Comparison of ENCODE assay signal across 31 mouse cellular contexts in the genomic region with DNA sequence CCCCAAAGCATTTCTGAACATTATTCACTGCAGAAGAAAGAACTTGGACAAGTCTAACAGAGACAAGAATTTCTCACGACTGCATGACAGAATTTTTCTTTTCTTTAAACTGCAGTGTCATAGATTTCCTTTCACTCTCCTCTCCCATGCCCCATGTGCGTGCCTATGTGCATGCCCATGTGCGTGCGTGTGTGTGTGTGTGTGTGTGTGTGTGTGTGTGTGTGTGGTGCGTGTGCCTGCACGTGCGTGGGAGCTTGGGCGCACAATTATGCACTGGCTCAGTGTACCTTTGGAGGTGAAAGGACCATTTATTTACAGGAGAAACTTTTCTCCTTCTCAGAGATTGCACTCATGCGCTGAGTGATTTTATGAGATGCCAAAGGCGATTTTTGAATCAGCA.
DNase-seq lines count a peak whose midpoint lies in the region; ATAC-seq and TF ChIP-seq lines count a peak whose summit lies in the region.
"Had no signal": no experiment of that assay in that cellular context is flagged by ENCODE, and none has a peak within 500 bp of the region (broad histone marks: within the 10 kb centered on the region; RNA-seq: fewer than 3 reads in every experiment).

No protein-coding gene starts in this region.

- 88% methylated on average over 10 of the region's 10 CpGs for WGBS in hindbrain, embryonic 13.5 days
- 93% methylated on average over 9 of the region's 10 CpGs for WGBS in hindbrain, embryonic 11.5 days
- WGBS in hindbrain, embryonic 14.5 days, result 83% methylated on average over 10 of the region's 10 CpGs
- WGBS in hindbrain, embryonic 16.5 days, result 83% methylated on average over 10 of the region's 10 CpGs
- 74% methylated on average over 10 of the region's 10 CpGs for WGBS in midbrain, postnatal 0 days
- 81% methylated on average over 10 of the region's 10 CpGs for WGBS in liver, embryonic 11.5 days

- ATAC-seq in hindbrain, embryonic 13.5 days (ENCODE audit: low FRiP score), result no peak
- no peak for ATAC-seq in hindbrain, embryonic 11.5 days (ENCODE audit: low FRiP score)
- ATAC-seq in hindbrain, embryonic 14.5 days (ENCODE audit: low FRiP score), result no peak
- no peak for ATAC-seq in hindbrain, embryonic 16.5 days
- no peak for ATAC-seq in midbrain, postnatal 0 days (ENCODE audit: low FRiP score)
- no peak for ATAC-seq in liver, embryonic 11.5 days (replicated peaks; ENCODE audit: low FRiP score)
- ATAC-seq: CD4-positive, CD25-positive, alpha-beta regulatory T cell, adult 4 months; forebrain, embryonic 16.5 days; lung, postnatal 0 days had no signal

- no peak overlapping the region for H3K9ac ChIP-seq in hindbrain, embryonic 13.5 days
- H3K9ac ChIP-seq in hindbrain, embryonic 11.5 days (ENCODE audit: low read depth, low read length), result no peak overlapping the region
- H3K9ac ChIP-seq in hindbrain, embryonic 14.5 days, result no peak overlapping the region
- H3K9ac ChIP-seq in hindbrain, embryonic 16.5 days (ENCODE audit: low read depth, low read length), result no peak overlapping the region
- no peak overlapping the region for H3K9ac ChIP-seq in midbrain, postnatal 0 days (replicated peaks; ENCODE audit: low read length, poor library complexity, severe bottlenecking)
- H3K9ac ChIP-seq in liver, embryonic 11.5 days (ENCODE audit: low read depth, low read length), result no peak overlapping the region
- H3K9ac ChIP-seq: embryonic facial prominence, embryonic 13.5 days; kidney, embryonic 15.5 days; liver, embryonic 13.5 days had no signal

- H3K27me3 ChIP-seq in hindbrain, embryonic 13.5 days, result no peaks in the 10 kb centered on the region
- H3K27me3 ChIP-seq in hindbrain, embryonic 11.5 days (ENCODE audit: control insufficient read depth, insufficient read depth, low read length), result no peaks in the 10 kb centered on the region
- no peaks in the 10 kb centered on the region for H3K27me3 ChIP-seq in hindbrain, embryonic 14.5 days (ENCODE audit: control insufficient read depth, insufficient read depth, low read length)
- no peaks in the 10 kb centered on the region for H3K27me3 ChIP-seq in hindbrain, embryonic 16.5 days (replicated peaks; ENCODE audit: control insufficient read depth, insufficient read depth, low read length)
- H3K27me3 ChIP-seq in midbrain, postnatal 0 days (ENCODE audit: insufficient read depth, low read length), result no peaks in the 10 kb centered on the region
- H3K27me3 ChIP-seq in liver, embryonic 11.5 days (replicated peaks; ENCODE audit: control insufficient read depth, insufficient read depth, low read length), result no peaks in the 10 kb centered on the region
- H3K27me3 ChIP-seq: embryonic facial prominence, embryonic 13.5 days; kidney, embryonic 15.5 days; liver, embryonic 13.5 days; megakaryocyte, embryonic 14.5 days had no signal

- H3K4me2 ChIP-seq in hindbrain, embryonic 13.5 days, result no peak overlapping the region
- no peak overlapping the region for H3K4me2 ChIP-seq in hindbrain, embryonic 11.5 days (replicated peaks; ENCODE audit: low read depth, low read length)
- no peak overlapping the region for H3K4me2 ChIP-seq in hindbrain, embryonic 14.5 days (replicated peaks)
- no peak overlapping the region for H3K4me2 ChIP-seq in hindbrain, embryonic 16.5 days (ENCODE audit: low read length)
- no peak overlapping the region for H3K4me2 ChIP-seq in midbrain, postnatal 0 days (ENCODE audit: low read depth, low read length, poor library complexity, severe bottlenecking)
- H3K4me2 ChIP-seq in liver, embryonic 11.5 days, result no peak overlapping the region
- H3K4me2 ChIP-seq: embryonic facial prominence, embryonic 13.5 days; heart, embryonic 11.5 days; kidney, embryonic 15.5 days; liver, embryonic 13.5 days had no signal

- H3K9me3 ChIP-seq in hindbrain, embryonic 13.5 days, result no peaks in the 10 kb centered on the region
- H3K9me3 ChIP-seq in hindbrain, embryonic 11.5 days (ENCODE audit: control insufficient read depth, low read length), result no peaks in the 10 kb centered on the region
- H3K9me3 ChIP-seq in hindbrain, embryonic 14.5 days (ENCODE audit: control insufficient read depth, low read length), result no peaks in the 10 kb centered on the region
- H3K9me3 ChIP-seq in hindbrain, embryonic 16.5 days (ENCODE audit: control insufficient read depth, low read length), result no peaks in the 10 kb centered on the region
- no peaks in the 10 kb centered on the region for H3K9me3 ChIP-seq in midbrain, postnatal 0 days (ENCODE audit: low read length)
- H3K9me3 ChIP-seq in liver, embryonic 11.5 days (ENCODE audit: control insufficient read depth, low read length), result no peaks in the 10 kb centered on the region
- H3K9me3 ChIP-seq: embryonic facial prominence, embryonic 13.5 days; kidney, embryonic 15.5 days; liver, embryonic 13.5 days; megakaryocyte, embryonic 14.5 days had no signal

- H3K4me3 ChIP-seq in hindbrain, embryonic 13.5 days, result no peak overlapping the region
- no peak overlapping the region for H3K4me3 ChIP-seq in hindbrain, embryonic 11.5 days (ENCODE audit: low read depth, low read length)
- no peak overlapping the region for H3K4me3 ChIP-seq in hindbrain, embryonic 14.5 days (replicated peaks; ENCODE audit: low read length)
- H3K4me3 ChIP-seq in hindbrain, embryonic 16.5 days (ENCODE audit: low read length), result no peak overlapping the region
- no peak overlapping the region for H3K4me3 ChIP-seq in midbrain, postnatal 0 days (ENCODE audit: low read depth, low read length)
- H3K4me3 ChIP-seq in liver, embryonic 11.5 days (ENCODE audit: low read depth, low read length), result no peak overlapping the region
- H3K4me3 ChIP-seq: embryonic facial prominence, embryonic 13.5 days; erythroblast, embryonic 14.5 days; kidney, embryonic 15.5 days; liver, embryonic 13.5 days; megakaryocyte, embryonic 14.5 days had no signal

- peak overlapping the region; percentile 49 for H3K27ac ChIP-seq in hindbrain, embryonic 13.5 days
- H3K27ac ChIP-seq in hindbrain, embryonic 11.5 days (ENCODE audit: low read depth, low read length), result no peak overlapping the region
- peak overlapping the region; percentile 60; the same call in 1 of the 2 replicates for H3K27ac ChIP-seq in hindbrain, embryonic 14.5 days
- peak overlapping the region; percentile 2; the same call in 1 of the 2 replicates for H3K27ac ChIP-seq in hindbrain, embryonic 16.5 days (ENCODE audit: low read depth, low read length)
- H3K27ac ChIP-seq in midbrain, postnatal 0 days (ENCODE audit: low read depth, low read length), result peak overlapping the region; percentile 57; the same call in 1 of the 2 replicates
- H3K27ac ChIP-seq in liver, embryonic 11.5 days (ENCODE audit: low read depth, low read length), result no peak overlapping the region
- H3K27ac ChIP-seq: embryonic facial prominence, embryonic 13.5 days; kidney, embryonic 15.5 days; liver, embryonic 13.5 days; stomach, postnatal 0 days had no signal

- no peak for DNase-seq in hindbrain, embryonic 11.5 days (ENCODE audit: low spot score)
- DNase-seq in hindbrain, embryonic 14.5 days (ENCODE audit: low spot score), result no peak
- no peak for DNase-seq in midbrain, postnatal 0 days (ENCODE audit: low spot score)
- no peak for DNase-seq in liver, embryonic 11.5 days (ENCODE audit: low spot score)
- DNase-seq in layer of hippocampus, postnatal 14 days (ENCODE audit: low spot score in 2 of 2), result no peak
- DNase-seq: adrenal gland, postnatal 14 days; cerebellum, adult 11-12 months; cerebellum, postnatal 10 days; gastrocnemius, postnatal 25 days; heart, adult 18-20 months; heart, postnatal 4 days; kidney, adult 18-20 months; kidney, postnatal 25 days; left cerebral cortex, postnatal 4 days; liver, embryonic 13.5 days; lung, adult 18-20 months; lung, postnatal 4 days; right cerebral cortex, postnatal 4 days; thymus, adult 18-20 months; thymus, postnatal 25 days had no signal

- 0 out of 2 replicates have a peak, but pooled peaks cover 8% of the 10 kb centered on the region for H3K4me1 ChIP-seq in hindbrain, embryonic 13.5 days (replicated peaks)
- H3K4me1 ChIP-seq in hindbrain, embryonic 11.5 days (replicated peaks; ENCODE audit: control insufficient read depth, insufficient read depth, low read length), result no peaks in the 10 kb centered on the region
- H3K4me1 ChIP-seq in hindbrain, embryonic 14.5 days (replicated peaks; ENCODE audit: control insufficient read depth, insufficient read depth, low read length), result no peaks in the 10 kb centered on the region
- no peaks in the 10 kb centered on the region for H3K4me1 ChIP-seq in hindbrain, embryonic 16.5 days (ENCODE audit: control insufficient read depth, insufficient read depth, low read depth, low read length)
- H3K4me1 ChIP-seq in midbrain, postnatal 0 days (ENCODE audit: insufficient read depth, low read length), result no peaks in the 10 kb centered on the region; the same call in 1 of the 2 replicates
- no peaks in the 10 kb centered on the region; the same call in 1 of the 2 replicates for H3K4me1 ChIP-seq in liver, embryonic 11.5 days (replicated peaks; ENCODE audit: control insufficient read depth, insufficient read depth, low read length)
- H3K4me1 ChIP-seq: liver, embryonic 13.5 days had no signal

- no peak for TF ChIP-seq CTCF in midbrain, postnatal 0 days (IDR thresholded peaks at IDR 0.05)

- no peaks in the 10 kb centered on the region for H3K36me3 ChIP-seq in hindbrain, embryonic 13.5 days
- H3K36me3 ChIP-seq in hindbrain, embryonic 11.5 days (ENCODE audit: control insufficient read depth, insufficient read depth, low read length), result no peaks in the 10 kb centered on the region
- H3K36me3 ChIP-seq in hindbrain, embryonic 14.5 days (replicated peaks; ENCODE audit: control insufficient read depth, insufficient read depth), result no peaks in the 10 kb centered on the region
- H3K36me3 ChIP-seq in hindbrain, embryonic 16.5 days (ENCODE audit: control insufficient read depth, insufficient read depth, low read length), result no peaks in the 10 kb centered on the region
- no peaks in the 10 kb centered on the region for H3K36me3 ChIP-seq in midbrain, postnatal 0 days (ENCODE audit: insufficient read depth, low read length)
- no peaks in the 10 kb centered on the region for H3K36me3 ChIP-seq in liver, embryonic 11.5 days (ENCODE audit: control insufficient read depth, insufficient read depth, low read length)
- H3K36me3 ChIP-seq: embryonic facial prominence, embryonic 13.5 days; kidney, embryonic 15.5 days; liver, embryonic 13.5 days had no signal

Comparison
In these comparisons a context has a peak if more than half of its experiments do, and no peak if none do; other contexts are left out.
1. H3K27ac ChIP-seq: peak in hindbrain, embryonic 13.5 days (single experiment), hindbrain, embryonic 14.5 days (single experiment), hindbrain, embryonic 16.5 days (single experiment) and midbrain, postnatal 0 days (single experiment); none in hindbrain, embryonic 11.5 days (single experiment) and liver, embryonic 11.5 days (single experiment).